Mouse (Mus musculus) forebrain, embryonic 14.5 days (tissue): ENCODE measurements at regions not wholly inside any gene's neighbourhood (a gene's known extent, or its start where the extent isn't known, plus 50 kb on each side); places are given as distances from the start of the nearest gene placed in this dataset.

Experiments
- ATAC-seq: fragments of 200-750 bp; cut with Nextera tagmentation; 2 replicates; pipeline ENCODE4 v1.8.0; 2017; ENCODE audit warnings: mild to moderate bottlenecking, moderate library complexity
- DNase-seq: peaks from one replicate; pipeline ENCODE4 v3.0.0-alpha.2; 2015; ENCODE audit warnings: low spot score
- H3K27ac ChIP-seq: fragments of 300-500 bp; sonication (generic); 2 replicates; pipeline ENCODE4 v1.5.1; 2014; ENCODE audit warnings: low read depth, mild to moderate bottlenecking, control low read depth, low read length, moderate library complexity
- H3K27me3 ChIP-seq: fragments of 300-500 bp; sonication (generic); replicated peaks from 2 replicates; pipeline ENCODE4 v1.6.1; 2014; ENCODE audit warnings: low read length, control low read depth, mixed read lengths; ENCODE audit not compliant: control insufficient read depth, insufficient read depth
- H3K36me3 ChIP-seq: fragments of 300-500 bp; sonication (generic); 2 replicates; pipeline ENCODE4 v1.6.1; 2014; ENCODE audit warnings: low read length, control low read depth; ENCODE audit not compliant: control insufficient read depth, insufficient read depth
- H3K4me1 ChIP-seq: fragments of 300-500 bp; sonication (generic); 2 replicates; pipeline ENCODE4 v1.6.1; 2014; ENCODE audit warnings: antibody characterized with exemption, low read length, control low read depth; ENCODE audit not compliant: control insufficient read depth, insufficient read depth
- H3K4me2 ChIP-seq: fragments of 300-500 bp; sonication (generic); 2 replicates; pipeline ENCODE4 v1.6.1; 2014; ENCODE audit warnings: mild to moderate bottlenecking, control low read depth, low read length
- H3K4me3 ChIP-seq: fragments of 300-500 bp; sonication (generic); 2 replicates; pipeline ENCODE4 v1.5.1; 2014; ENCODE audit warnings: low read depth, low read length, control low read depth
- H3K9ac ChIP-seq: fragments of 300-500 bp; sonication (generic); 2 replicates; pipeline ENCODE4 v1.6.1; 2014; ENCODE audit warnings: mild to moderate bottlenecking, low read length, control low read depth, moderate library complexity
- H3K9me3 ChIP-seq: fragments of 300-500 bp; sonication (generic); replicated peaks from 2 replicates; pipeline ENCODE4 v1.6.1; 2016; ENCODE audit warnings: low read length, control low read depth, mixed read lengths; ENCODE audit not compliant: control insufficient read depth
- WGBS: fragments of 180-500 bp; shearing (Covaris S2); extraction: QIAGEN DNeasy Blood & Tissue Kit; methylation state at CpG from one replicate; pipeline ENCODE4 v1.1.7; 2014; 5-methylcytosine and 5-hydroxymethylcytosine counted together

- Histone ChIP-seq H3K36me3 (no peaks in the 10 kb centered on the region), H3K4me3 (no peak overlapping the region), H3K9me3 (no peaks in the 10 kb centered on the region), H3K9ac (no peak overlapping the region), H3K4me1 (no peaks in the 10 kb centered on the region), H3K4me2 (no peak overlapping the region), H3K27me3 (no peaks in the 10 kb centered on the region), H3K27ac (no peak overlapping the region)
- no peak for DNase-seq
- no peak for ATAC-seq
- WGBS: 17% methylated on average over 1 of the region's 1 CpGs
These were observed 486.1 kb upstream of the Slc39a10 start for GRCm38 (mm10) chr1:47378795-47379194.

DNA sequence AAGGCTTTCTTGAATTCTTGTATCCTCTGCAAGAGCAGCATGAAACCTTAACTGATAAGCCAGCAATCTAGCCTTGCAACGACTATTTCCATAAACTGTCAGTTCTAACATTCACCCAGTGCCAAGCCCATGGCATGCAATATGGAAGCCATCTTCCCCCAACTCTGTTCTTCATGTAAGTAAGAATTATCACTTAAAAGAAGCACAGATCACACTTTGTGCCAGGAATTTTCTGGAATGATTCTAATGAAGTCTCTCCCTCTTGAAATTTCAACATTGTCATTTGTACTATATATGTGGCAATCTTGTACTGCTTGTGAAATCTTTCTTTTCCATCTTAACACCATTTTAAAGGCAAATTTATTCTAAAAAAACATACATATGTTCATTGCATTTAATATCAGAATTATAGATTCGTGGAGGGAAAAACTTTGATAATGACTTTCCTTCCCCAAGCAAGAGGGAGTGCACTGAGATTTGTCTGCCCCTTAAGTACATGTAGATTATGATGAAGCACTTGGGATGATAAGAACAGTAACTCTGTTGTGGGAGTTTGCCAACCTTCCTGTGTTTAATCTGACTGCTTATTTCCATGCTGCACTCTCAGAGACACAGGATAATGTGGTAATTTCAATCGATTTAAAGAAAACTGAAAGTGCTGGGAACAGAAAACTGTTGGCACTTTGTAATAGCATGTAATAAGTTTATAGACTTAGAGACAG is 447.2 kb upstream of the Slc39a10 start:
- Histone ChIP-seq H3K27ac (no peak overlapping the region), H3K4me3 (no peak overlapping the region), H3K27me3 (no peaks in the 10 kb centered on the region), H3K4me1 (no peaks in the 10 kb centered on the region), H3K4me2 (no peak overlapping the region), H3K9ac (no peak overlapping the region), H3K36me3 (no peaks in the 10 kb centered on the region), H3K9me3 (no peaks in the 10 kb centered on the region)
- peak; percentile 33 for DNase-seq
- WGBS: 81% methylated on average over 3 of the region's 3 CpGs
- no peak; the same call in 1 of the 2 replicates for ATAC-seq

DNA sequence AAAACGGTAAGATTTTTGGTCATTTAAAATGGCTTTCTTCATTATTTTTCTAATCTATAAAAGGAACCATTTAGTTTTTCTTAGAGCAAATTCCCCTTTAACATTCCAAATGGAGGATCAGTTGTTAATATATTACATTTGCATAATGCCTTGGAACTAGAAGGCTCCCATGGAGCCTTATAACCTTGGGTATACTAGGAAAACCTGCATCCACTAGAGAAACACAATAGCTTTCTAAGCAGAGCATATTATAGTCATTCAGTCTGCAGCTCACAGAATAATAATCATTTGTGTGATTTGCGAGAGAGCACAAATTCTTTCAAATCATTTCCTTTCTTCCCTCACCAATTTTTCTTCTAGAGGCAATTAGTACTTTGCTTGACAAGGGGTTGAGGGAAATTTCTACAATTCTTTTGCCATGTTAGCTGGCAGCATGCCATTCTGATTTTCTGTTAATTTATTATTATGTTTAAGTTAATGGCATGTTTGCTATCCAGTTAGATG is 418.0 kb upstream of the Slc39a10 start:
- Histone ChIP-seq H3K4me1 (no peaks in the 10 kb centered on the region; the same call in 1 of the 2 replicates), H3K9ac (no peak overlapping the region), H3K9me3 (no peaks in the 10 kb centered on the region), H3K4me2 (no peak overlapping the region), H3K36me3 (no peaks in the 10 kb centered on the region), H3K27me3 (no peaks in the 10 kb centered on the region), H3K4me3 (no peak overlapping the region), H3K27ac (no peak overlapping the region)
- peak; percentile 72 for ATAC-seq
- WGBS: 7% methylated on average over 2 of the region's 2 CpGs
- peak; percentile 70 for DNase-seq

- no peaks in the 10 kb centered on the region for H3K9me3 ChIP-seq
- H3K27ac ChIP-seq: no peak overlapping the region
- H3K4me3 ChIP-seq: no peak overlapping the region
- DNase-seq (no peak), ATAC-seq (no peak)
- H3K9ac ChIP-seq: no peak overlapping the region
- no peaks in the 10 kb centered on the region for H3K27me3 ChIP-seq
- H3K36me3 ChIP-seq: no peaks in the 10 kb centered on the region
- no peak overlapping the region for H3K4me2 ChIP-seq
- H3K4me1 ChIP-seq: no peaks in the 10 kb centered on the region; the same call in 1 of the 2 replicates
These were observed 414.3 kb upstream of the Slc39a10 start for GRCm38 (mm10) chr1:47306961-47307360.

DNA sequence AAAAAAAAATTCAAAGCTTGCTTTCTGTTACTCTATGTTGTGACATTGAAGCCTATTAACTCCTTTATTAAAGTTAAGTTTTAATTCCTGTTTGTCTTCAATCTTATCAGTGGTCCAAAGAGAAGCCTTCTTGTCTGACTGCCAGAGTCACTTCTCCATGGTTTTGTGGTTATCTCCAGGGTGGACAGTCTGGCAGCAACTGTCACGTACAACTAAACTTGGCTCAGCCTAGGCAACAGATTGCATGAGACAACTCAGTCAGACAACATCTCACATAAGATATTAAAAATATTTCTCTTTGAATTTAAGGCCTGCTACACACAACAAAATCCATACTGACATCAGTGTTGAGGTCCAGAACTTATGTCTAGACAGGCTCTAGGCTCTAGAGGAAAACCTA is 406.7 kb upstream of the Slc39a10 start:
- Histone ChIP-seq H3K9ac (no peak overlapping the region), H3K27ac (no peak overlapping the region), H3K27me3 (no peaks in the 10 kb centered on the region), H3K36me3 (no peaks in the 10 kb centered on the region), H3K4me2 (no peak overlapping the region), H3K9me3 (no peaks in the 10 kb centered on the region), H3K4me3 (no peak overlapping the region), H3K4me1 (no peaks in the 10 kb centered on the region)
- ATAC-seq (no peak), DNase-seq (no peak)
- 75% methylated on average over 1 of the region's 1 CpGs for WGBS

GRCm38 (mm10) chr1:47285639-47286038 is 393.0 kb upstream of the Slc39a10 start:
- DNase-seq: no peak
- no peaks in the 10 kb centered on the region for H3K9me3 ChIP-seq

DNA sequence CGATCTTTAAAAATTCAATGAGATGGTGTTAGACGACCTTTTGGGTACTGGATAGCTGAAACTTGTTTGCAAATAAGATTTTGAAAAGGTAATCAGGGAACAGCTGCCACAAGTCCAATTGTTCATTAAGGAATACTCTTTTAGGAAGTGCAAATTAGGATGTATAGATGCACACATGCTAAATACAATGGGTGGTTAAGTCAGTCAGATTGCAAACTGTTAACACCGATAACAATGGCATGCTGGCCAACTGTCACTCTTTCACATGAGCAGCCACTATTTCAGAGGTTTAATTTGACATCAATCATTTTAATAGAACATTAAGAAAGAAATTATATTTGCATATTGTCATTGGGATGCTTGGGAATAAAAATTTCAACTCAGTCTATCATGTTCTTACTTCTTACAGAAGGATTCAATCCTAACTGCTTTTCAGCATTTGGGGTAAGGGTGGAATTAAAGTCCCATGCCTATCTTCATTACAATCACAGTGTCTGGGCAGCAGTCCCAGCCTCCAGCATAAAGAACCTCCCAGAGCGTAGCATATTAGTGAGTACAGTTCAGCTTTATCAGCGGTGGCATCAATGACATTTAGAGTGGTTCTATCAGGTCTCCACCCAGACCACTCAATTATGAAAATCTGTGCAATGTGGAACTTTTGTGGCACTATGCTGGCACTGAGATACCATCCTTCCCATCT is 385.8 kb upstream of the Slc39a10 start:
- H3K27ac ChIP-seq: no peak overlapping the region
- H3K4me2 ChIP-seq: 0 out of 2 replicates have a peak overlapping the region, but pooled peaks have one; percentile 12
- ATAC-seq: peak; percentile 73
- no peaks in the 10 kb centered on the region for H3K27me3 ChIP-seq
- H3K9me3 ChIP-seq: no peaks in the 10 kb centered on the region
- DNase-seq: peak; percentile 68
- 20% methylated on average over 5 of the region's 5 CpGs for WGBS
- H3K9ac ChIP-seq: no peak overlapping the region
- no peaks in the 10 kb centered on the region for H3K36me3 ChIP-seq
- no peak overlapping the region for H3K4me3 ChIP-seq
- H3K4me1 ChIP-seq: peaks cover 11% of the 10 kb centered on the region

More at GRCm38 (mm10) chr1:47285639-47286038, 393.0 kb upstream of the Slc39a10 start:
- H3K27me3 ChIP-seq: no peaks in the 10 kb centered on the region
- H3K4me1 ChIP-seq: no peaks in the 10 kb centered on the region
- no peak overlapping the region for H3K27ac ChIP-seq
- 79% methylated on average over 1 of the region's 1 CpGs for WGBS
- ATAC-seq: no peak
- H3K4me3 ChIP-seq: no peak overlapping the region
- H3K36me3 ChIP-seq: no peaks in the 10 kb centered on the region
- H3K4me2 ChIP-seq: no peak overlapping the region
- H3K9ac ChIP-seq: no peak overlapping the region

DNA sequence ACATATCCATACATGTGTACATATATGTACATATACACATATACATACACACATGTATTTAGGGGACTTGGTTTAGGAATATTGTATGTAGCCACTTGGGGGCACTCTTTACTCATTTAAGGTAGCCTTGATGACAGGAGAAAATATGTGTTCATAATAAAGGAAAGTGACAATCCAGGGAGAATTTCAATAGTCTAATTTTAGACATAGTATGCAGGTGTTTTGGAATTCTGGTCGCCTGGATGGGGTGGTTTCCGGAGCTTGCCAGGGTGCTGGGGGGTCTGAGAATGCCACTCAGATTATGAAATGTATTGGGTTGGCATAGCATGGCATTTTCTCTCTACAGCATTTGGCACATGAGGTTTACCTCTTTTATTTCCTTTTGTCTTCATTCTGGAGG is 385.2 kb upstream of the Slc39a10 start:
- Histone ChIP-seq H3K27ac (0 out of 2 replicates have a peak overlapping the region, but pooled peaks have one; percentile 27), H3K4me3 (no peak overlapping the region), H3K9ac (no peak overlapping the region), H3K36me3 (no peaks in the 10 kb centered on the region), H3K9me3 (no peaks in the 10 kb centered on the region), H3K4me1 (peaks cover 11% of the 10 kb centered on the region), H3K4me2 (0 out of 2 replicates have a peak overlapping the region, but pooled peaks have one; percentile 12), H3K27me3 (no peaks in the 10 kb centered on the region)
- peak; percentile 90 for DNase-seq
- WGBS: 3% methylated on average over 2 of the region's 2 CpGs
- ATAC-seq: peak; percentile 82

DNA sequence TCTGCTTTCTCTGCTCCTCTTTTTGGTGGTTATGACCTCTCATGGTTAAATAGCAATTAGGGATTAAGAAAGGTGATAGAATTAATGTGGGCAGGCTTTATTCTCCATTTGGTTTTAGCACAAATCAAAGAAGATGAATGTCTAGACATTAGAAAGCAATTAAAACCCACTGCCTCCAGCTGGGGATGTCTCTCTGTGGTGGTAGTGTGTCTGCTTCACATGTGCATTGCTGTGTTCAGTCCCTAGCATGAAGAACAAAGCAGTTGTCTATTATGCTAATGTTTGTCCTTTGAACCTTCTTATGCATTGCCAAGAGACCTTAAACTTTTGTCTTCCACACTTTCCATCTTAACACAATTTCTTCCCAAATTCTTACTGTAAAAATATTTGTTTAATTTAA is 379.5 kb upstream of the Slc39a10 start:
- Histone ChIP-seq H3K27ac (no peak overlapping the region), H3K9me3 (no peaks in the 10 kb centered on the region), H3K9ac (no peak overlapping the region), H3K36me3 (no peaks in the 10 kb centered on the region), H3K27me3 (no peaks in the 10 kb centered on the region), H3K4me1 (no peaks in the 10 kb centered on the region), H3K4me2 (no peak overlapping the region), H3K4me3 (no peak overlapping the region)
- no peak for DNase-seq
- ATAC-seq: no peak
